Mouse (Mus musculus): ENCODE measurements around the gene Ccr5. TPM values are rescaled to one million over a fixed set of nuclear protein-coding genes. Genes with fewer than 3 reads are reported as not detected.
"Not testable (repeated sequence)": the region's sequence is repeated elsewhere in the genome, so short reads cannot be mapped to it uniquely, and the experiment has no call there.

The Ccr5 gene
- total RNA-seq (2015) = 7.1 and 7.6 TPM in 2 replicates
- 2.5 and 3.5 TPM in 2 replicates for total RNA-seq (2017)

DNA sequence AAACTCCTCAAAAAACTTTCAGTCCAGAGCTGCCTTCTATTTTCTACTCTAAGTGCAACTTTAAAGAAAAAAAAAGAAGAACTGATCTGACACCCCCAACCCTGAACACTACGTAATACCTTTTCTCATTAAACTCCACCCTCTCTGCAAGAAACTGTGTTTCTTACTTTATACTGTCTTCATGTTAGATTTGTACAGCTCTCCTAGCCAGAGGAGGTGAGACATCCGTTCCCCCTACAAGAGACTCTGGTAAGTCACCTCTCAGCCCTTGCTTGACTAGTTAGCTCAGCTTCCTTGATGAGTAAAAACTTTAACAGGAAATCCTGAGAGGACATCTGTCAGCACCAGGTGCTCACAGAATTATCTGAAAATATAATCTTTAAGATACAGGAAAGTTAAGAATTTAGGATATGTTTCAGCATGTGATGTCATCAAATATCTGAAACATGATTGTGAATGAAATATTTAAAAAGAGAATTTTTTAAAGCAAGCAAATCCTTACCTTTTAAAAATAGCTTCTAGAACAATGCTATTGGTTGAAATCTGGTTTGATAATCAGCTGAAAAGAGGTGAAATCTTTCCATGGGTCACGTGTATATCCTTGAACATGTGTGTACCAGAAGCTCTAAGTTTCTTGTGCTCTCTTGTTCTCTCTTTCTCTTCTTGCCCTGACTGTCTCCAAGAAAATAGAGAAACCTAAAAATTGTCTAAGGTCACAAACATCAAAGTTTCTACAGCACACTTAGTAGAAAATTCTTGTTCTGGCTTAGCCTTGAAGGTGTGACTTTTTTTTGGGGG lies at the start of gene Ccr5:
Gene Ccr5, plus strand, starts transcription at position 157 of the 798 bp plus-strand sequence.
- ATAC-seq (ENCODE audit: poor library complexity, severe bottlenecking) = peak; percentile 58

GRCm38 (mm10) chr9:124079803-124080202 lies 41.5 kb upstream of the Ccr5 start:
- no peak for ATAC-seq (ENCODE audit: poor library complexity, severe bottlenecking)

DNA sequence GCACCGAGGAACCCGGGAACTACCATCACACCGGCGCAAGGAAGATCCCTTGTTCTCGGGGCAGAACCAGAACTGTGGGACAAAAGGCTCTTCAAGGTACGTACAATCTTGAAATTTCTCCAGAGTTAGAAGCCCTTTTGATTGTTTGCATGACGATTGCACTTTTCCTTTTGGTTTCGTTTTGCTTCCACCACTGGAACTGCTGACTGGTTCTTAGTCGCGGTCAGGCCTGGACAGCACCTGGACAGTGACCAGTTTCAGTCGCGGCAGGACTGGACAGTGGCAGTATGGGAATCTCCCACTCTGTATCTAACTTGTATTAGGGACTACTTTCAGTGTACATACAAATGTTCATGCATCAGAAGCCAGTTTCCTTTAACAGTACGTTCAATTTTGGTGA lies 40.9 kb upstream of the Ccr5 start:
- ATAC-seq (ENCODE audit: poor library complexity, severe bottlenecking) = not testable (repeated sequence)

- peak; percentile 69 for ATAC-seq (ENCODE audit: poor library complexity, severe bottlenecking)
These were observed 30.9 kb upstream of the Ccr5 start for GRCm38 (mm10) chr9:124090441-124090840.

GRCm38 (mm10) chr9:124099127-124099526 lies 22.2 kb upstream of the Ccr5 start:
- no peak for ATAC-seq (ENCODE audit: poor library complexity, severe bottlenecking)

DNA sequence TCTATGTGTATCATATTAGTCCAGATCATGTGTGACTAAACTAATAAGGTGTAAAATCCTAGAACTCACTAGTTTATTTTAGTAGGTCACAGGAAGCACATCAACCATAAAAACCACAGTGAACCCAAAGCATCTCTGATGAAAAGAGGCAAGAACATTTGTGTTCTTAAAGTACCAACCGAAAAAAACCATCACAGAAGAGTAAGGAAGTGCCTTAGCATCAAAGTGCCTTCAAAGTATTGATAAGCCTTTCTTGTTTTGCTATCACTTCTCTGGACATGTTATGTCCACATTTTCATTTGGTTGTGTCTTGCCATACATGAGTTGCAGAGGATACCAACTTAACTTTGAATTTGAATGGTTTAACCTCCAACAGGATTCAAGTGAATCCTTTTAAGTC lies 21.0 kb upstream of the Ccr5 start:
- no peak for ATAC-seq (ENCODE audit: poor library complexity, severe bottlenecking)

DNA sequence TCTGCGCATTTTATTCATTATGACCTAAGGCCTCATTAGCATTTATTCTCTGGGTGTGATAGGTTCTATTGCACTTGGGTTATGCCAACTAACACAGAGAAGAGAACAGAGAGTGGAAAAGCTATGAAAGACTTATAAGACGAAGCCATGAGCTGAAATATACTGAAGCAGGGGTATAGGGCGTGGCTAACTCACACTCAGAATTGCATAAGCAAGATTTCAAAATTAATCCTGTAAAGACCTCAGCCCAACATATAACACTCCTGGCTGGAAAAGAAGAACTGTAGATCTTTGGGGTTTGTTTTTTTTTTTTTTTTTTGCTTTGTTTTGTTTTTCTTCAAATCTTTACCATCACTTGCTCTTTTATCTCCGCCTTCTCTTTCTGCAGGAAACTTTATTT lies 19.6 kb upstream of the Ccr5 start, which contains the start of gene Ccr2:
Gene Ccr2, plus strand, starts transcription at position 228 of the 400 bp plus-strand sequence.
- peak; percentile 62 for ATAC-seq (ENCODE audit: poor library complexity, severe bottlenecking)

GRCm38 (mm10) chr9:124103199-124103598 lies 18.1 kb upstream of the Ccr5 start:
- peak; percentile 66 for ATAC-seq (ENCODE audit: poor library complexity, severe bottlenecking)

DNA sequence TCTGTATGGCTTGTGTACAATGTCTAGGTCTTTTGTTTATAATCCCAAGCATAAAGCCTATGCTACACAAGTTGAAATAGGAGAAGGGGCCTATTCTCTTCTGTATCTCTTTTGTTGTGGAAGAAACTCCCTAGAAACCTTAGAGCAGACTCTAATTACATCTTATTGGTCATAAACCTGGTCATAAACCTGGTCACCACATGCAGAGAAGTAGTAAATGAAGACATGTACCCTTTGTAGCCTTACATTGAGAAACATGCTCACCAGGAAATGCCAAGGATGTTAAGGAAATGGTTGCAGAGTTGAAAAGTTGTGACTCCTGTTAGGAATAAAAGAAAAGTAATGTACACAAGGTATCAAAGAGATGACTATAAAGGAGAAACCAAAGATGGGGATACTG lies 16.1 kb upstream of the Ccr5 start:
- ATAC-seq (ENCODE audit: poor library complexity, severe bottlenecking) = no peak

DNA sequence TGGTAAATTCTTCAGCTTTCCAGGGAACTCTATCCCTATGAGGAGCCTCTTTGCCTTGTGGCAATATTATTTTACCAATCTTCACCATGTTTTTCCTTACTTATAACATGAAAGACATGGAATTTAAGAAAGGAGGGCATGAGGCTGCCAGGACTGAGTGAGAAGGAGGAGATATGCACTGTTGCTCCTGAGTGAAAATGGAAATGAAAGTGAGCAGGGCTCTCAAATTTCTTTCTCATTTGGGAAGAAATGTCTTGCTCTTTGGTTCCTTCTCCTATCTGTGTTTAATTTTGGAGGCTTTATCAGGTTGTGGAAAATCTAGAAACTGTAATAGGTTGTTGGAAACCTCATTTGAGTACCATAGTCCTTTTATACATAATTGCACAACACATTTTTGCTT lies 14.1 kb upstream of the Ccr5 start:
- no peak for ATAC-seq (ENCODE audit: poor library complexity, severe bottlenecking)

DNA sequence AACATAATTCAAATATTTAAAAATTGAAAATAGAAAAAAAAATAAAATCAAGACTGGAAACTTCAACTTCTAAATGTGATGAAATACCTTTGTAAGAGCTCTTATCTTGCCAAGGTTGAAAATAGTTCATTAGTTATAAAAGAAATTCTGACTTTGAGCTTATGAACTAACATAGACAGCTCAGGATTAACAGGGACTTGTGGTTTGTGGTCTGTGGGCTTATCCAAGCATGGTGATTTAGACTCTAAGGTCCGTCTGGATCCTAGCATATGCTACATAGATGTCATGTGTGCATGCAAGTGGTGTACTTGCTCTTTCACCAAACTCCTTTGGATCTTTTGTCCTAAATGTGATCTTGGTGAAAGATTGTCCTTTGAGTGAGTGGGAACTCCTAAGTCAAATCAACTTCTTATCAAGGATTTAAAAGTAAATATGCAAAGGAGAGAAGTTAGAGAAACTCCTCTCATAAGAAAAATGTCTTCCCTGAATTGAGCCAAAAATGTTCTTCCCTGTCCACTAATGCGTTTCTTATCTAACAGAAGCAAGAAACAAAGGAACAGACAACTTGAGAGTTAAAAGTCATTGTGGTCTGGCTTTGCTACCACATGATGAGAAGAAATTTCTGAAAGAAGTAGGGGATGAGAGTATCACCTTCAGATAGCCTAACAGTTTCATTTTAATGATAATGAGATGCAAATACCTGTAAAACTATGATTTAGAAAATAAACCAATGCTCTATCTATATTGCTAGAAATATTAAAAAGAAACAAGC lies 12.8 kb upstream of the Ccr5 start:
- ATAC-seq (ENCODE audit: poor library complexity, severe bottlenecking) = no peak

DNA sequence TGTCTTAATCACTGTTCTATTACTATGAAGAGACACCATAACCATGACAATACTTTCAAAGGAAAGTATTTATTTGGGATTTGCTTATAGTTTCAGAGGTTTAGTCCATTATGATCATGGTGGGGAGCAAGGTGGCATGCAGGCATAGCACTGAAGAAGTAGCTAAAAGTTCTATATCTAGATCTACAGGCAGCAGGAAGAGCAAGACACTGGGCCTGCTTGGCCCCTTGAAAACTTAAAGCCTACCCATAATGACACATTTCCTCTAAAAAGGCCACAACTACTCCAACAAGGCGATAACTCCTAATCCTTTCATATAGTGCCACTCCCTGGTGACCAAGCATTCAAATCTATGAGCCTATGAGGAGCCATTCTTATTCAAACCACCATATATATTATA lies 9.3 kb upstream of the Ccr5 start:
- peak; percentile 19; the same call in 1 of the 2 replicates for ATAC-seq (ENCODE audit: poor library complexity, severe bottlenecking)

DNA sequence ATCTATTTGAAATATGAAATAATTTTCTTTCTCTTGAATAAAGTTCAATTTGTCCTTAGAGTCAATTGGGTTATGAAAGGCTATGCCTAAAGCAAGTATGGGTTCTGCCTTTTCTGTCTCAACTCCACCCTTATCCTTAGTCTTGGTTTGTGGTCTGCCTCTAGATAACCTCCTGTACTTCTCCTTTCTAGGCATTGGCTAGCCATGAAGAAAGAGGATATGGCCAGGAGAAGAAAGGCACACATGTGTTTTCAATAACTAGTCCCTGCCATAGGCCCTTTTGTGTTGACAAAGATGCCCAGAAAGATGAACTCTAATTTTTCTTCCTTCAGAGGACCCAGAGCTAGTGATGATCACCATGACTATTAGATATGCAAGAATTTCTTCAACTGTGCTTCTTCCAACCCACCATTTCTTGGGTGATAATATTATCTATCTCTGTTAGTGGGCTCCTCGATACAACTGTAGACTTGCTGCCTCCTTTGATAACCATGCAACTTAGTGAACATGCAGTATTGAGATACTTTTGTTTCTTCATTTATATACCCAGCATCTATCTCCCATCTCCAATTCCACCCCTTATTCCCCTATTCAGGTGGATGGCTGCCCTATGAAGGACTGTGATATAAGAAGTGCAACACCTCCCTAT lies 8.6 kb upstream of the Ccr5 start:
- peak; percentile 95 for ATAC-seq (ENCODE audit: poor library complexity, severe bottlenecking)

DNA sequence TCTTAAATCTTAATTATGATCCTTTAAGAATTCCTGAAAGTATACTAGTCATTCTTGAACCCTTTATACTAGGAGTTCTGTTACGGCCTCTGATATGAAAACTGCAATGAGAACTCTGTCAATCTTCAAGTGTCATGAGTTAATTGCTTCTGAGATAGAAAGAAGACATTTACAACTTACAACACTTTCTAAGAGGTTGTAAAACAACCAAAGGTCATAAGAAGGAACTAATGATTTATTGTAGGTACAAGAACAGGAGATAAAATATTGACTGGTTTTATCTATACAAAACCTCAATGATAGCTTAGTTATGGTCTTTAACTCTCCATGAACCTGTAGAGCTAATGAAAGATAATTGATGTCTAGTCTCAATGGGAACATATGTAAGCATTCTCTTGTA lies 7.6 kb upstream of the Ccr5 start:
- ATAC-seq (ENCODE audit: poor library complexity, severe bottlenecking) = no peak

- ATAC-seq (ENCODE audit: poor library complexity, severe bottlenecking) = peak; percentile 92
These were observed 2.9 kb upstream of the Ccr5 start for GRCm38 (mm10) chr9:124118489-124118888.

DNA sequence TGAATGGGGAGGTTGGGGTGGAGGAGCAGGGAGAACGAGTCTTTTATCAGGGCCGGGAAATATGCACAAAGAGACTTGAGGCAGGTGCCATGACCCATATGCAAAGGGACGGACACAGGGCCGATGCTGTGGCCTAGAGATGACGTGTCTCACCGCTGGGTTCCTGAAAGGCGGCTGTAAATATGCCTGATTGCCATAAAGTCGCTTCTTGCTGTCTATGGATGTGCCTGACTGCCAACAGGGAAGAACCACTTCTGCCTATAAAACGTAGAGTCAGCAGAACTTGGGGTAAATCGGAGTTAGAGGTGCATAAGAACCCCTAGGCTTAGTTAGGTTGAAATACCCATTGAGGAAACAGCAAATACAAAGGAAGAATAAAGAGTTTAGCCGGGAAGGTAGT lies 4.2 kb downstream of the Ccr5 start:
- peak; percentile 20; the same call in 1 of the 2 replicates for ATAC-seq (ENCODE audit: poor library complexity, severe bottlenecking)

GRCm38 (mm10) chr9:124126373-124126772 lies 5.0 kb downstream of the Ccr5 start:
- peak; percentile 76 for ATAC-seq (ENCODE audit: poor library complexity, severe bottlenecking)

GRCm38 (mm10) chr9:124127412-124127811 lies 6.1 kb downstream of the Ccr5 start:
- no peak for ATAC-seq (ENCODE audit: poor library complexity, severe bottlenecking)

- ATAC-seq (ENCODE audit: poor library complexity, severe bottlenecking) = peak; percentile 72
These were observed 7.0 kb downstream of the Ccr5 start for GRCm38 (mm10) chr9:124128379-124128778.

DNA sequence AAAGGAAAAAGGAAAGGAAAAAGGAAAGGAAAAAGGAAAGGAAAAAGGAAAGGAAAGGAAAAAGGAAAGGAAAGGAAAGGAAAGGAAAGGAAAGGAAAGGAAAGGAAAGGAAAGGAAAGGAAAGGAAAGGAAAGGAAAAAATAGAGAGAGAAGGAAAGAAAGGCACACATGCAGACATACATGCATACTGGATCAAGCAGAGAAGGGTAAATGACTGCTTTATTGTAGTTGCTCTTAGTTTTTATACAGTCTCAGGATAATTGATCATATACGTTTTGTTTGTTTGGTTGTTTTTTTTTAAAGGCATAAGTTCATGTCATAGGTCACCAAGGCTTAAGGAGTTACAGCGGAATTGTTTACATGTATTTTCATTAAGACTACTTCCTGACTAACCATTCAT lies 11.6 kb downstream of the Ccr5 start:
- not testable (repeated sequence) for ATAC-seq (ENCODE audit: poor library complexity, severe bottlenecking)

GRCm38 (mm10) chr9:124134919-124135318 lies 13.6 kb downstream of the Ccr5 start:
- not testable (repeated sequence) for ATAC-seq (ENCODE audit: poor library complexity, severe bottlenecking)
